Mouse (Mus musculus): ENCODE measurements at regions not wholly inside any gene's neighbourhood (a gene's known extent, or its start where the extent isn't known, plus 50 kb on each side); places are given as distances from the start of the nearest gene placed in this dataset.

GRCm38 (mm10) chr14:98937933-98938332 lies 56.2 kb downstream of the Rpl36a-ps1 start:
- Histone ChIP-seq H3K9me3 (0 out of 2 replicates have a peak, but pooled peaks cover 3% of the 10 kb centered on the region), H3K4me2 (replicated peaks) (no peak overlapping the region), H3K27ac (no peak overlapping the region), H3K36me3 (no peaks in the 10 kb centered on the region), H3K4me1 (no peaks in the 10 kb centered on the region), H3K27me3 (no peaks in the 10 kb centered on the region), H3K9ac (no peak overlapping the region), H3K4me3 (no peak overlapping the region)
- ATAC-seq (ENCODE audit: low FRiP score, low read depth): no peak
- WGBS: 85% methylated on average over 1 of the region's 1 CpGs

GRCm38 (mm10) chr14:98937373-98937772 lies 56.7 kb downstream of the Rpl36a-ps1 start:
- no peak for ATAC-seq (ENCODE audit: low FRiP score, low read depth)
- H3K27ac ChIP-seq: no peak overlapping the region
- no peak overlapping the region for H3K9ac ChIP-seq
- H3K27me3 ChIP-seq: no peaks in the 10 kb centered on the region
- no peak overlapping the region for H3K4me2 ChIP-seq (replicated peaks)
- no peaks in the 10 kb centered on the region for H3K36me3 ChIP-seq
- H3K4me3 ChIP-seq: no peak overlapping the region
- H3K9me3 ChIP-seq: 0 out of 2 replicates have a peak, but pooled peaks cover 3% of the 10 kb centered on the region
- H3K4me1 ChIP-seq: no peaks in the 10 kb centered on the region
- WGBS: 86% methylated on average over 2 of the region's 2 CpGs

DNA sequence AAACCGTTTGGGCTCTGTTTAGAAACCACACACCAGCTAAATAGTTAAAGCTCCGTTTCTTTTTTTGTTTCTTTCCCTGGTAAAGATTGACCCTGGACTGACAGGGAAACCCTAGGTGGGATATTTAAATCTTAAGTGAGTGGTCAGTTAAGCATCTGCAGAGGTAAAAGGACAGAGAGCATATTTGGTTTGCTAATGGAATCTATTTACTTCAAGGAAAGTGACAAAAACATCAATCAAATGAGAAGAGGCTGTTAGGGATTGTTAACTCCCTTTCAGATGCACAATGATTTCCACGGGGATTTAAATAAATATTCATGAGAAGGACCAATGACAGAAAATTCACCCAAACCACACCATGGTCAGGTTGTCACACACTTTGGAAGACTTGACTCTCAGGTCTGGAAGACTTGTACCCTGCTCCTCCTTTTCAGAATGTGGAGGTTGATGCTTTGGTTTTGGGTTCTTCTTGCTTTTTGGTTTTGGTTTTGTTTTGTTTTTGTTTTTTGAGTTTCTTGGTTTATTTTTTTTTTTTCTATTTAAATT lies 60.7 kb downstream of the Rpl36a-ps1 start:
- no peaks in the 10 kb centered on the region for H3K9me3 ChIP-seq
- ATAC-seq (ENCODE audit: low FRiP score, low read depth): no peak
- 10% methylated on average over 3 of the region's 3 CpGs for WGBS
- H3K36me3 ChIP-seq: no peaks in the 10 kb centered on the region
- no peak overlapping the region for H3K9ac ChIP-seq
- no peak overlapping the region for H3K4me2 ChIP-seq (replicated peaks)
- H3K4me3 ChIP-seq: no peak overlapping the region
- H3K4me1 ChIP-seq: no peaks in the 10 kb centered on the region
- H3K27ac ChIP-seq: no peak overlapping the region
- no peaks in the 10 kb centered on the region for H3K27me3 ChIP-seq

DNA sequence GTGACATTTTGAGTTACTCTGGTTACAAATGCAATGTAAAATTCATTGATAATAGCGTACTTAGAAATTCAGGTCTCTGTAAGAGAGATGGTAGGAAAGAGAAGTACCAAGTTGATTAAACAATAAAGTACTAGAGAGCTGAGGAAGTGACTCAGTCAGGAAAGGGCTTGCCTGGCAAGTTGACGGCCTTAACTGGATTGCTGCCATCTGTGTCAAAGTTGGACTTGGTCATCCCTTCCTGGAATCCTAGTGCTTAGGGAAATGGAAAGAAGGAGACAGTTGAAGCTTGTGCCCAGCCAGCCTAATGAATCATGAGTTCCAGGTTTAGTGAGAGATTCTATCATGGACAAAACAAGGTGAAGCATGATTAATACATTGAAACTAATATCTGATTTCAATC lies 64.8 kb downstream of the Rpl36a-ps1 start:
- Histone ChIP-seq H3K36me3 (no peaks in the 10 kb centered on the region), H3K27ac (no peak overlapping the region), H3K9ac (no peak overlapping the region), H3K4me2 (replicated peaks) (no peak overlapping the region), H3K9me3 (no peaks in the 10 kb centered on the region), H3K4me3 (no peak overlapping the region), H3K27me3 (no peaks in the 10 kb centered on the region), H3K4me1 (no peaks in the 10 kb centered on the region)
- 79% methylated on average over 2 of the region's 2 CpGs for WGBS
- ATAC-seq (ENCODE audit: low FRiP score, low read depth): no peak

DNA sequence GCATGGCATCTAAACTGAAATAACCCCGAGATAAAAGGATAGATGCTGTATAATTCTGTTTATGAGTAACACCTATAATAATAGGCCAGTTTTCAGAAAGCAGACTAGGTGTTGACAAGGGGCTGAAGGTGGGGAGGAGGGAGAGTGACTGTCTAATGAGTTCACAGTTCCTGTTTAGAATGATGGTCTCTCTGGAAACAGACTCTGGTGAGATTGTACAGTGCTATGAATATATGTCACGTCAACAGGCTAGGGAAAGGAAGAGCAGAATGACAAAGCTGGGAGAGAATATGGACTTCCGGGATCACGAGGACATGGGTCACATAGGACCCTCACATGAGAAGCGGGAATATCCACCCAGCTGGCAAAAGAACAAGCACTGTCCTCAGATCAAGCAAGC lies 85.9 kb downstream of the Rpl36a-ps1 start:
- Histone ChIP-seq H3K27ac (no peak overlapping the region), H3K4me1 (no peaks in the 10 kb centered on the region), H3K36me3 (no peaks in the 10 kb centered on the region), H3K9me3 (no peaks in the 10 kb centered on the region), H3K4me3 (no peak overlapping the region), H3K9ac (no peak overlapping the region), H3K27me3 (no peaks in the 10 kb centered on the region), H3K4me2 (replicated peaks) (no peak overlapping the region)
- WGBS: 77% methylated on average over 5 of the region's 5 CpGs
- ATAC-seq (ENCODE audit: low FRiP score, low read depth): no peak

- WGBS: 39% methylated on average over 4 of the region's 4 CpGs
- Histone ChIP-seq H3K9ac (no peak overlapping the region), H3K4me2 (replicated peaks) (no peak overlapping the region), H3K27ac (no peak overlapping the region), H3K4me1 (no peaks in the 10 kb centered on the region), H3K4me3 (no peak overlapping the region), H3K9me3 (no peaks in the 10 kb centered on the region), H3K27me3 (no peaks in the 10 kb centered on the region), H3K36me3 (no peaks in the 10 kb centered on the region)
- no peak for ATAC-seq (ENCODE audit: low FRiP score, low read depth)
Measured at GRCm38 (mm10) chr14:98898876-98899275, 95.2 kb downstream of the Rpl36a-ps1 start.

GRCm38 (mm10) chr14:98897390-98897789 lies 96.7 kb downstream of the Rpl36a-ps1 start:
- Histone ChIP-seq H3K9ac (no peak overlapping the region), H3K4me2 (replicated peaks) (no peak overlapping the region), H3K9me3 (no peaks in the 10 kb centered on the region), H3K27ac (no peak overlapping the region), H3K4me1 (no peaks in the 10 kb centered on the region), H3K27me3 (no peaks in the 10 kb centered on the region), H3K36me3 (no peaks in the 10 kb centered on the region), H3K4me3 (no peak overlapping the region)
- no peak for ATAC-seq (ENCODE audit: low FRiP score, low read depth)
- WGBS: 83% methylated on average over 1 of the region's 1 CpGs

GRCm38 (mm10) chr14:98895933-98896332 lies 98.2 kb downstream of the Rpl36a-ps1 start:
- H3K36me3 ChIP-seq: no peaks in the 10 kb centered on the region
- H3K9me3 ChIP-seq: no peaks in the 10 kb centered on the region
- 85% methylated on average over 1 of the region's 1 CpGs for WGBS
- H3K27ac ChIP-seq: no peak overlapping the region
- no peaks in the 10 kb centered on the region for H3K27me3 ChIP-seq
- H3K4me1 ChIP-seq: no peaks in the 10 kb centered on the region
- ATAC-seq (ENCODE audit: low FRiP score, low read depth): no peak
- H3K9ac ChIP-seq: no peak overlapping the region
- no peak overlapping the region for H3K4me2 ChIP-seq (replicated peaks)
- no peak overlapping the region for H3K4me3 ChIP-seq

- H3K4me3 ChIP-seq: no peak overlapping the region
- no peak overlapping the region for H3K9ac ChIP-seq
- H3K36me3 ChIP-seq: no peaks in the 10 kb centered on the region
- ATAC-seq (ENCODE audit: low FRiP score, low read depth): no peak
- H3K27ac ChIP-seq: no peak overlapping the region
- no peak overlapping the region for H3K4me2 ChIP-seq (replicated peaks)
- no peaks in the 10 kb centered on the region for H3K27me3 ChIP-seq
- no peaks in the 10 kb centered on the region for H3K4me1 ChIP-seq
- 52% methylated on average over 3 of the region's 3 CpGs for WGBS
- H3K9me3 ChIP-seq: no peaks in the 10 kb centered on the region
Measured at GRCm38 (mm10) chr14:98892670-98893069, 101.4 kb downstream of the Rpl36a-ps1 start.

DNA sequence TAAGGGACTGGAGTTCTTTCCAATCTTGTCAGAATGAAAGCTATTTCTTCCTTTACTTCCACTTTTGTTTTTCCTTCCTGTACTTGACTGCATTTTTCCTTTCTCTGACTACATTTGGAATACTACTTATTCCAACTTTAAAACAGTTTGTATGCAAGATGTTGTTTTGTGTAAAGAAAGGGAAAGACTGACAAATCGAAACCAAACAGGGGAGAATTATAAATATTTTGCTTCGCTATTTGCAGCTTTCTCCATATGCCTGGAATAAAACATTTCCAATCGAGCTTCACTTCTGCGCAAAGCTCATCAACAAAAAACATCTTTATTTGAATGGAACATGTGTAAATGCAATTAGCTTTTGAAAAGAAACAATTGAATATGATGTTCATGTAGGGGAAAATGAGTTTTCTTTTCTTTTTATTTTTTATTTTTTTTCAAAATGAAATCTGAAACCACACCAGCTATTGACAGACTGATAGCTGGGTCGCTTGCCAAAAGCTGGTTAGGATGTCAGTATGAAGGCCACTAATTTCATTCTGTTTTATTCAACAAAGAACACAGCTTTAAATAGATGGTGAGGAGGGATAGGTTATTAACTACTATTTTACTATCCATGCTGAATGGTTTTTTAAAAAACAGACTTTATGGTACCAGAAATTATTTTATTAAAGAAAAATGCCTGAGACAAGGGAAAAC lies 102.7 kb downstream of the Rpl36a-ps1 start:
- H3K9me3 ChIP-seq: no peaks in the 10 kb centered on the region
- H3K4me3 ChIP-seq: no peak overlapping the region
- H3K9ac ChIP-seq: no peak overlapping the region
- H3K4me1 ChIP-seq: no peaks in the 10 kb centered on the region
- no peak for ATAC-seq (ENCODE audit: low FRiP score, low read depth)
- no peaks in the 10 kb centered on the region for H3K27me3 ChIP-seq
- H3K27ac ChIP-seq: no peak overlapping the region
- no peak overlapping the region for H3K4me2 ChIP-seq (replicated peaks)
- H3K36me3 ChIP-seq: no peaks in the 10 kb centered on the region
- 72% methylated on average over 5 of the region's 5 CpGs for WGBS

DNA sequence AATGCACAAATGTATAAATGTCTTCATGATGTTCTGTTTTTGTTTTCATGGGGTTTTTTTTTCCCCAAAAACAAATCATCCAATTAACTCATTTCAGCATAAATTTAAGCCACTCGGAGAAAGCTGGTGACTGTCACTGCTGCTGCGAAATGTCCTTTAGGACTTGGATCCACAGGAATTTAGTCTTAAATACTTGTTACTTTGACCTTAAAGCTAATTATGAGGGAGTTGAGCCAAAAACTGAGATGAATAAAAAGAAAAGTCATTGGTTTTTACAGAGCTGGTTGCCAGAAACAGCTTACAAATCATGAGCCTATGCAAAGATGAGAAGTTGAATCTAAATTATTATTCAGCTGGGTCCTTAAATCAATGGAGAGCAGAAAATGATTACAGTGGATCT lies 106.5 kb downstream of the Rpl36a-ps1 start:
- Histone ChIP-seq H3K27ac (no peak overlapping the region), H3K9ac (no peak overlapping the region), H3K4me2 (replicated peaks) (no peak overlapping the region), H3K4me1 (no peaks in the 10 kb centered on the region), H3K9me3 (no peaks in the 10 kb centered on the region), H3K4me3 (no peak overlapping the region), H3K36me3 (no peaks in the 10 kb centered on the region), H3K27me3 (no peaks in the 10 kb centered on the region)
- ATAC-seq (ENCODE audit: low FRiP score, low read depth): no peak
- WGBS: 53% methylated on average over 2 of the region's 2 CpGs

GRCm38 (mm10) chr14:98886982-98887381 lies 107.1 kb downstream of the Rpl36a-ps1 start:
- H3K27me3 ChIP-seq: no peaks in the 10 kb centered on the region
- 5% methylated on average over 1 of the region's 1 CpGs for WGBS
- no peak for ATAC-seq (ENCODE audit: low FRiP score, low read depth)
- no peaks in the 10 kb centered on the region for H3K36me3 ChIP-seq
- no peak overlapping the region for H3K27ac ChIP-seq
- H3K9ac ChIP-seq: no peak overlapping the region
- H3K9me3 ChIP-seq: no peaks in the 10 kb centered on the region
- no peak overlapping the region for H3K4me2 ChIP-seq (replicated peaks)
- H3K4me3 ChIP-seq: no peak overlapping the region
- H3K4me1 ChIP-seq: no peaks in the 10 kb centered on the region

DNA sequence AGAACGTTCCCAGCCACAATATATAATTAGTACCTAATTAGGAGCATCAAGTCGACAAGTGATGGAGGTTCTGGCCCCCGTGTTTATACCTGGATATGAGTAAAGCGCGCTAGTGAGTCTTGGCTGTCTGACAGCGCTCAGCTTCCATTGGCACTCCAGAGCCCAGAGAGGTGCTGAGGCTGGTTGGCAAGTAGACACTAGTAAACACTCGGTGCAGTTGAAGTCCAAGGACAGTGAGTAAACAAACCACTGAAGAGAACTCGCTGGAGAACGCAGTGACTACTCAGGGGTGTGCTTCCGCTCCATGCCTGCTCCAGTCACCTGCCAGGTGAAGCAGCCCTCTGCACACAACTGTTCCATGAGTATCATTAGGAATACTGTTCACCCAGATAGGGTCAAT lies 111.5 kb downstream of the Rpl36a-ps1 start:
- no peaks in the 10 kb centered on the region for H3K9me3 ChIP-seq
- H3K4me3 ChIP-seq: no peak overlapping the region
- 79% methylated on average over 10 of the region's 10 CpGs for WGBS
- H3K27ac ChIP-seq: no peak overlapping the region
- no peaks in the 10 kb centered on the region for H3K36me3 ChIP-seq
- no peaks in the 10 kb centered on the region for H3K4me1 ChIP-seq
- H3K4me2 ChIP-seq (replicated peaks): no peak overlapping the region
- H3K27me3 ChIP-seq: no peaks in the 10 kb centered on the region
- ATAC-seq (ENCODE audit: low FRiP score, low read depth): no peak
- H3K9ac ChIP-seq: no peak overlapping the region

All from limb, embryonic 13.5 days (tissue).